Mouse (Mus musculus) neural tube, embryonic 15.5 days (tissue): ENCODE results near the gene Slc15a3. TPM values are rescaled to one million over a fixed set of nuclear protein-coding genes. Genes with fewer than 3 reads are reported as not detected.

ENCODE experiments used
- ATAC-seq: fragments of 200-750 bp; cut with Nextera tagmentation; 2 replicates; pipeline ENCODE4 v1.8.0; 2017; ENCODE audit warnings: mild to moderate bottlenecking, moderate TSS enrichment, moderate library complexity; ENCODE audit not compliant: low FRiP score
- H3K27ac ChIP-seq: fragments of 300-500 bp; sonication (generic); replicated peaks from 2 replicates; pipeline ENCODE4 v1.5.1; 2015; ENCODE audit warnings: mild to moderate bottlenecking, inconsistent platforms
- H3K27me3 ChIP-seq: fragments of 300-500 bp; sonication (generic); replicated peaks from 2 replicates; pipeline ENCODE4 v1.6.1; 2015; ENCODE audit warnings: inconsistent platforms
- H3K36me3 ChIP-seq: fragments of 300-500 bp; sonication (generic); 2 replicates; pipeline ENCODE4 v1.6.1; 2015; ENCODE audit warnings: inconsistent platforms
- H3K4me1 ChIP-seq: fragments of 300-500 bp; sonication (generic); 2 replicates; pipeline ENCODE4 v1.6.1; 2015; ENCODE audit warnings: inconsistent platforms
- H3K4me2 ChIP-seq: fragments of 300-500 bp; sonication (generic); 2 replicates; pipeline ENCODE4 v1.6.1; 2015; ENCODE audit warnings: inconsistent platforms, mild to moderate bottlenecking, moderate library complexity
- H3K4me3 ChIP-seq: fragments of 300-500 bp; sonication (generic); replicated peaks from 2 replicates; pipeline ENCODE4 v1.5.1; 2015; ENCODE audit warnings: mild to moderate bottlenecking, inconsistent platforms
- H3K9ac ChIP-seq: fragments of 300-500 bp; sonication (generic); replicated peaks from 2 replicates; pipeline ENCODE4 v1.6.1; 2015; ENCODE audit warnings: mild to moderate bottlenecking, inconsistent platforms
- H3K9me3 ChIP-seq: fragments of 300-500 bp; sonication (generic); replicated peaks from 2 replicates; pipeline ENCODE4 v1.6.1; 2016; ENCODE audit warnings: inconsistent platforms
- WGBS: fragments of 180-500 bp; shearing (Covaris S2); methylation state at CpG from one replicate; pipeline ENCODE4 v1.1.7; 2015; ENCODE audit warnings: mixed read lengths; 5-methylcytosine and 5-hydroxymethylcytosine counted together
- polyA plus RNA-seq: library from polyadenylated mRNA; unstranded; fragments of >200 nt; fragmentation: Nextera tagmentation; extraction: Ambion mirVana; gene quantifications from 2 replicates; pipeline ENCODE4 v1.2.1, GENCODE M21; 2015

The Slc15a3 gene
- polyA plus RNA-seq, 1 experiment from 2014 or later, result 0.27 TPM

- ATAC-seq, result no peak
- 32% methylated on average over 3 of the region's 3 CpGs for WGBS
- H3K4me2 ChIP-seq, result no peak overlapping the region
- peaks cover 20% of the 10 kb centered on the region for H3K4me1 ChIP-seq
- H3K9ac ChIP-seq, result no peak overlapping the region
- no peaks in the 10 kb centered on the region for H3K9me3 ChIP-seq
- no peak overlapping the region for H3K27ac ChIP-seq
- H3K27me3 ChIP-seq, result no peaks in the 10 kb centered on the region
- H3K4me3 ChIP-seq, result no peak overlapping the region
- H3K36me3 ChIP-seq, result no peaks in the 10 kb centered on the region
Observed at GRCm38 (mm10) chr19:10847311-10848087, 8.0 kb downstream of the Slc15a3 start.

- no peak overlapping the region for H3K27ac ChIP-seq
- ATAC-seq, result no peak
- 93% methylated on average over 3 of the region's 3 CpGs for WGBS
Observed at GRCm38 (mm10) chr19:10855422-10855821, 15.9 kb downstream of the Slc15a3 start.

GRCm38 (mm10) chr19:10856520-10856919 is 17.0 kb downstream of the Slc15a3 start:
- H3K27me3 ChIP-seq, result no peaks in the 10 kb centered on the region
- H3K9ac ChIP-seq, result no peak overlapping the region
- H3K4me1 ChIP-seq, result no peaks in the 10 kb centered on the region
- H3K4me3 ChIP-seq, result no peak overlapping the region
- H3K4me2 ChIP-seq, result no peak overlapping the region
- no peak overlapping the region for H3K27ac ChIP-seq
- 30% methylated on average over 2 of the region's 2 CpGs for WGBS
- peak; percentile 57; the same call in 1 of the 2 replicates for ATAC-seq
- H3K9me3 ChIP-seq, result no peaks in the 10 kb centered on the region
- peaks cover 51% of the 10 kb centered on the region for H3K36me3 ChIP-seq

More at GRCm38 (mm10) chr19:10855422-10855821, 15.9 kb downstream of the Slc15a3 start:
- Histone ChIP-seq H3K36me3 (peaks cover 40% of the 10 kb centered on the region), H3K4me1 (no peaks in the 10 kb centered on the region), H3K9me3 (no peaks in the 10 kb centered on the region), H3K4me2 (no peak overlapping the region), H3K4me3 (no peak overlapping the region), H3K9ac (no peak overlapping the region), H3K27me3 (no peaks in the 10 kb centered on the region)

GRCm38 (mm10) chr19:10860072-10860497 is 20.6 kb downstream of the Slc15a3 start:
- Histone ChIP-seq H3K4me3 (no peak overlapping the region), H3K27ac (no peak overlapping the region), H3K36me3 (peaks cover 86% of the 10 kb centered on the region), H3K27me3 (no peaks in the 10 kb centered on the region), H3K9me3 (no peaks in the 10 kb centered on the region), H3K4me1 (no peaks in the 10 kb centered on the region), H3K9ac (no peak overlapping the region), H3K4me2 (no peak overlapping the region)
- no peak for ATAC-seq
- 58% methylated on average over 22 of the region's 22 CpGs for WGBS

- H3K27ac ChIP-seq, result no peak overlapping the region
- H3K4me1 ChIP-seq, result peaks cover 36% of the 10 kb centered on the region
- no peak overlapping the region for H3K4me2 ChIP-seq
- H3K36me3 ChIP-seq, result peaks cover 60% of the 10 kb centered on the region
- H3K4me3 ChIP-seq, result no peak overlapping the region
- no peak overlapping the region for H3K9ac ChIP-seq
- no peaks in the 10 kb centered on the region for H3K9me3 ChIP-seq
- H3K27me3 ChIP-seq, result no peaks in the 10 kb centered on the region
- 91% methylated on average over 13 of the region's 13 CpGs for WGBS
- ATAC-seq, result no peak
Observed at GRCm38 (mm10) chr19:10866351-10866750, 26.8 kb downstream of the Slc15a3 start.

- 28% methylated on average over 5 of the region's 5 CpGs for WGBS
- Histone ChIP-seq H3K36me3 (peaks cover 60% of the 10 kb centered on the region), H3K9ac (peak overlapping the region; percentile 93), H3K27me3 (no peaks in the 10 kb centered on the region), H3K4me2 (peak overlapping the region; percentile 76), H3K9me3 (no peaks in the 10 kb centered on the region), H3K4me1 (peaks cover 36% of the 10 kb centered on the region), H3K27ac (peak overlapping the region; percentile 92), H3K4me3 (peak overlapping the region; percentile 89)
- ATAC-seq, result no peak
Observed at GRCm38 (mm10) chr19:10867946-10868622, 28.6 kb downstream of the Slc15a3 start.

GRCm38 (mm10) chr19:10868623-10869141 is 29.2 kb downstream of the Slc15a3 start:
- peak overlapping the region; percentile 76 for H3K4me2 ChIP-seq
- H3K9me3 ChIP-seq, result no peaks in the 10 kb centered on the region
- WGBS, result 0% methylated on average over 17 of the region's 17 CpGs
- peaks cover 60% of the 10 kb centered on the region for H3K36me3 ChIP-seq
- peak; percentile 18; the same call in 1 of the 2 replicates for ATAC-seq
- H3K27me3 ChIP-seq, result no peaks in the 10 kb centered on the region
- peaks cover 36% of the 10 kb centered on the region for H3K4me1 ChIP-seq
- H3K9ac ChIP-seq, result peak overlapping the region; percentile 93
- H3K27ac ChIP-seq, result peak overlapping the region; percentile 92
- peak overlapping the region; percentile 89 for H3K4me3 ChIP-seq

GRCm38 (mm10) chr19:10869241-10869885 is 29.8 kb downstream of the Slc15a3 start:
- Histone ChIP-seq H3K27ac (peak overlapping the region; percentile 92), H3K9me3 (no peaks in the 10 kb centered on the region), H3K27me3 (no peaks in the 10 kb centered on the region), H3K9ac (peak overlapping the region; percentile 93), H3K4me2 (peak overlapping the region; percentile 76), H3K36me3 (peaks cover 60% of the 10 kb centered on the region), H3K4me1 (peaks cover 36% of the 10 kb centered on the region), H3K4me3 (peak overlapping the region; percentile 89)
- ATAC-seq, result peak; percentile 95
- WGBS, result under 1% methylated on average over 41 of the region's 43 CpGs

GRCm38 (mm10) chr19:10869886-10870527 is 30.5 kb downstream of the Slc15a3 start, which contains the start of gene Tmem132a:
Gene Tmem132a, minus strand, starts transcription at chr19:10869940.
- H3K4me3 ChIP-seq, result peak within 1 kb of the TSS; percentile 89
- peak within 1 kb of the TSS; percentile 92 for H3K27ac ChIP-seq
- H3K9ac ChIP-seq, result peak within 1 kb of the TSS; percentile 93
- 3% methylated on average over 8 of the region's 8 CpGs for WGBS
- peaks cover 55% of the 10 kb centered on the region for H3K36me3 ChIP-seq
- no peaks in the 10 kb centered on the region for H3K9me3 ChIP-seq
- H3K27me3 ChIP-seq, result no peaks in the 10 kb centered on the region
- H3K4me2 ChIP-seq, result peak within 1 kb of the TSS; percentile 76
- ATAC-seq, result peak; percentile 32
- H3K4me1 ChIP-seq, result peaks cover 36% of the 10 kb centered on the region

GRCm38 (mm10) chr19:10870676-10871075 is 31.1 kb downstream of the Slc15a3 start:
- 80% methylated on average over 3 of the region's 3 CpGs for WGBS
- H3K9ac ChIP-seq, result peak overlapping the region; percentile 93; the same call in 1 of the 2 replicates
- no peak overlapping the region for H3K27ac ChIP-seq
- no peak overlapping the region for H3K4me3 ChIP-seq
- peaks cover 36% of the 10 kb centered on the region for H3K4me1 ChIP-seq
- H3K27me3 ChIP-seq, result no peaks in the 10 kb centered on the region
- H3K4me2 ChIP-seq, result no peak overlapping the region
- no peaks in the 10 kb centered on the region for H3K9me3 ChIP-seq
- H3K36me3 ChIP-seq, result peaks cover 48% of the 10 kb centered on the region
- no peak for ATAC-seq
